Mouse (Mus musculus) liver, embryonic 13.5 days (tissue): ENCODE results near the gene Sergef. TPM values are rescaled to one million over a fixed set of nuclear protein-coding genes. Genes with fewer than 3 reads are reported as not detected.

Experiments
- ATAC-seq: fragments of 200-750 bp; cut with Nextera tagmentation; 2 replicates; pipeline ENCODE4 v1.8.0; 2017; ENCODE audit warnings: low read depth, mild to moderate bottlenecking, moderate number of reproducible peaks, moderate library complexity
- DNase-seq: peaks from one replicate; pipeline ENCODE4 v3.0.0; 2022
- H3K27ac ChIP-seq: fragments of 300-500 bp; sonication (generic); 2 replicates; pipeline ENCODE4 v1.5.1; 2015; ENCODE audit warnings: moderate library complexity, mild to moderate bottlenecking, inconsistent platforms
- H3K27me3 ChIP-seq: fragments of 300-500 bp; sonication (generic); 2 replicates; pipeline ENCODE4 v1.6.1; 2015; ENCODE audit warnings: mild to moderate bottlenecking, inconsistent platforms
- H3K36me3 ChIP-seq: fragments of 300-500 bp; sonication (generic); 2 replicates; pipeline ENCODE4 v1.6.1; 2015; ENCODE audit warnings: mild to moderate bottlenecking, inconsistent platforms
- H3K4me1 ChIP-seq: fragments of 300-500 bp; sonication (generic); replicated peaks from 2 replicates; pipeline ENCODE4 v1.6.1; 2015; ENCODE audit warnings: inconsistent platforms
- H3K4me2 ChIP-seq: fragments of 300-500 bp; sonication (generic); 2 replicates; pipeline ENCODE4 v1.6.1; 2015; ENCODE audit warnings: inconsistent platforms, mild to moderate bottlenecking, moderate library complexity
- H3K4me3 ChIP-seq: fragments of 300-500 bp; sonication (generic); replicated peaks from 2 replicates; pipeline ENCODE4 v1.5.1; 2015; ENCODE audit warnings: mild to moderate bottlenecking, inconsistent platforms
- H3K9ac ChIP-seq: fragments of 300-500 bp; sonication (generic); 2 replicates; pipeline ENCODE4 v1.6.1; 2015; ENCODE audit warnings: mild to moderate bottlenecking, inconsistent platforms
- H3K9me3 ChIP-seq: fragments of 300-500 bp; sonication (generic); replicated peaks from 2 replicates; pipeline ENCODE4 v1.6.1; 2016; ENCODE audit warnings: inconsistent platforms
- WGBS: fragments of 180-500 bp; shearing (Covaris S2); methylation state at CpG from one replicate; pipeline ENCODE4 v1.1.7; 2015; ENCODE audit not compliant: insufficient replicate concordance; 5-methylcytosine and 5-hydroxymethylcytosine counted together
- polyA plus RNA-seq: library from polyadenylated mRNA; unstranded; fragments of >200 nt; fragmentation: Nextera tagmentation; extraction: Ambion mirVana; gene quantifications from 2 replicates; pipeline ENCODE4 v1.2.1, GENCODE M21; 2015

Sergef gene
- polyA plus RNA-seq, 1 experiment from 2014 or later, result 7.5 TPM

DNA sequence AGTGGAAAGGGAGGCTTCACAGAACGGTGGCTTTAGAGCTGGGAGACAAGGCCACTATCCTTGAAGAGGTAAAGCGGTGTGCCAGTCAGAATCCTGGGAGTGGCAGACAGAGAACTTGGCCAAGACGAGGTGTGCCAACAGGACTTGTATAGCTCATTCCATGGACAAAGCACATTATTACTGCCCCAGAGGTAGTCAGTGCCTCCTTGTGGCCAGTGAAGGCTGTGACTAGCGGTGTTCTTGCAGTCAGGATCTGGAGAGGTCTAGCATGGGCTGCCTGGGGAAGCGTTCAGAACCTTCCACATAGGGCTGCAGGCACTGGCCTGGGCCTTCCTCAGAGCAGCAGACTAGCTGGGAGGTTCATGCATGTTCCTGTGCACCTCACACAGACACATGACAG, 203.8 kb downstream of the Sergef start:
- WGBS, result 64% methylated on average over 5 of the region's 5 CpGs
- Histone ChIP-seq H3K9me3 (no peaks in the 10 kb centered on the region), H3K4me1 (no peaks in the 10 kb centered on the region), H3K27ac (no peak overlapping the region), H3K4me3 (no peak overlapping the region), H3K4me2 (no peak overlapping the region), H3K27me3 (no peaks in the 10 kb centered on the region), H3K36me3 (no peaks in the 10 kb centered on the region), H3K9ac (no peak overlapping the region)
- DNase-seq (no peak), ATAC-seq (no peak)

DNA sequence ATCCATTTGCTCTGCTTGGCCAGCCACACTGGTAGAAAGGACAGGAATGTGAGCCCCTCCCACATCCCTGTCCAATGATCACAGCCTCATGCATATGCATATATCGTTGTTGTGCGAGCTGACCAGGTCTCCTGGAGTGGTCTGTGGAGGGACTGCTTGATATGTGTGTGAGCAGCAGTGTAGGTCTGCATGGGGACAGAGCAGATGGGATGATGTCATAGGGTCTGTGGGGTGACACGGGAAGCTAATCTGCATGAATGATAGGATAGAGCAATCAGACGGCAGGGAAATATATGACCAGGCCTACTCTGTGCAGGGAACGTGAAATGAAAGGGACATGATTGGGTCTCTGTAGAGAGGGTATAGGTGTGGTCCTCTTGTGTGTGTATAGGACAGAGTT, 205.7 kb downstream of the Sergef start:
- no peak overlapping the region for H3K4me3 ChIP-seq
- H3K4me2 ChIP-seq, result no peak overlapping the region
- H3K36me3 ChIP-seq, result no peaks in the 10 kb centered on the region
- ATAC-seq (no peak), DNase-seq (no peak)
- 58% methylated on average over 5 of the region's 5 CpGs for WGBS
- H3K9ac ChIP-seq, result no peak overlapping the region
- no peaks in the 10 kb centered on the region for H3K9me3 ChIP-seq
- H3K27ac ChIP-seq, result no peak overlapping the region
- H3K4me1 ChIP-seq, result no peaks in the 10 kb centered on the region
- H3K27me3 ChIP-seq, result no peaks in the 10 kb centered on the region

DNA sequence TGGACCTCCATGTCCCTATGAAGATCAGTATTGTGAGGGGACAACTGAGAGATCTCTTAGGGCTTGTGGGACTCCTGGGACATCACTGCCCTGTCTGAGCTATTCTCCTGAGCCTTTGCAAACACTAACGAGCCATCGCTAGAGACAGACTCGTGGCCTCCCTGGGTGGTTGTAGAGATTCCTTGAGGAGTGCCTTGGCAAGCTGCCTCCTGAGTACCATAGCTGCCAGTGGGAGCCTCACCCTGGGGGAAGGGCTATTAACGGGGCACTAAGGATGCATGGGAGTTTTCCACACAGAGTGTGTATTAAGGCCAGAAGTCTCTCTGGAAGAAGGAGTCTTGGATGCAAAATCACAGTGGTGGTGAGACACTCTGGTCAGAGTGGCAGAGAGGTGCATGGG, 214.6 kb downstream of the Sergef start:
- DNase-seq (no peak), ATAC-seq (no peak)
- Histone ChIP-seq H3K4me3 (no peak overlapping the region), H3K4me1 (no peaks in the 10 kb centered on the region), H3K27me3 (no peaks in the 10 kb centered on the region), H3K36me3 (no peaks in the 10 kb centered on the region), H3K4me2 (no peak overlapping the region), H3K9ac (no peak overlapping the region), H3K9me3 (no peaks in the 10 kb centered on the region), H3K27ac (no peak overlapping the region)
- 63% methylated on average over 4 of the region's 4 CpGs for WGBS

DNA sequence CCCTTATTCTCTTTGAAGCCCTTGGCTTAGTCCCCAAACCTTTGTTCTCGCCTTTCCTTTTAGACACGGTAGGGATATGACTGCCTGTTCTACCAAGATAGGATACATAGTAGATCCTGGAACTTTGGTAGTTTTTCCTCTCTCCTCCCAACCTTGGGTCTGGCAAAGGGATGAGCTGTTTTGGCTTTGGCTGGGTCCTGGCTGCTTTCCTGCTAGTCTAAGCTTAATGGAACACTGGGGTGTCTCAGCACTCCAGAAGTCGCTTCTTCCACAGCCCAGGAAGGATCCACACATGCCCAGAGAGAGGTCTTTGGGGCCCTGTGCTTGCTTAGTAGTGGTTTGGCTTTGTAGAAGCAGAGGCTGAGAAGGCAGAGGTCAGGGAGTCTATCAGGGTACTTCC, 215.7 kb downstream of the Sergef start:
- no peak for ATAC-seq
- Histone ChIP-seq H3K9me3 (no peaks in the 10 kb centered on the region), H3K4me1 (no peaks in the 10 kb centered on the region), H3K27me3 (no peaks in the 10 kb centered on the region), H3K36me3 (no peaks in the 10 kb centered on the region), H3K4me3 (no peak overlapping the region), H3K9ac (no peak overlapping the region), H3K27ac (no peak overlapping the region), H3K4me2 (no peak overlapping the region)
- WGBS, result 49% methylated on average over 3 of the region's 3 CpGs
- no peak for DNase-seq

GRCm38 (mm10) chr7:46422764-46423412, 216.7 kb downstream of the Sergef start:
- Histone ChIP-seq H3K9ac (no peak overlapping the region), H3K4me2 (no peak overlapping the region), H3K36me3 (no peaks in the 10 kb centered on the region), H3K27me3 (no peaks in the 10 kb centered on the region), H3K27ac (no peak overlapping the region), H3K4me3 (no peak overlapping the region), H3K4me1 (no peaks in the 10 kb centered on the region), H3K9me3 (no peaks in the 10 kb centered on the region)
- ATAC-seq, result no peak
- WGBS, result 54% methylated on average over 18 of the region's 18 CpGs
- DNase-seq, result peak; percentile 11

DNA sequence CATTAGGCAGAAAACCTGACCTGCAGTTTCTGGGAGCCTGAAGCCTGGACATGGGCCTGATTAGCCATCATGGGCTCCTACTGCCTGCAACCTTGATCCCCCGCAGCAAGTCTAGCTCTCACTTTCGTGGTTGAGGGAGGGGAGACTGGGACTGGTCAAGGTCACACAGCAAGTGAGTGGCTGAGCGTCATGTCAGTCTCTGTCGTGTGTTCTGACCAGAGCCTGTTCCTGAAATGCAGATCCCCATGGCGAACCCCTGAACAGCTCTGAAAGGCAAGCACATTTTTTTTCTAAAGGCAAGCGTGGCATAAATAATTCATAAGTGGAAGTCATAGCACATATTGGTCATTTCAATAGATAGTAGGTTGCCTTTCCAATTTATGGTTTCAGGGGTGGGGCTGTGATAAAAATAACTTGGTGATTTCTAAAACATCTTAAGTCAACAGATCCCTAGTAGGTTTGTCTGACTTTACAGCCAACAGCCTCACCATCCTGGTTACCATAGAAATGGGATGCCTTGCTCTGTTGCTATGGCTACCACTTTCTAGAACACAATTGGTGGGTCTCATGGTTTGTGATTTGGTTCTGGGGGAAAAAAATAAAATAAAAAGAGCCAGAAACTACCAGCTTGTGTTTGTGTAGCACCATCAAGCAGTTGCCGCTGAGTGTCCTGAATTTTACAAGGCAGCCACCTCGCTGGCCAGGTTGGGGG, 217.4 kb downstream of the Sergef start:
- Histone ChIP-seq H3K4me1 (no peaks in the 10 kb centered on the region), H3K27ac (no peak overlapping the region), H3K9me3 (no peaks in the 10 kb centered on the region), H3K4me3 (no peak overlapping the region), H3K9ac (no peak overlapping the region), H3K27me3 (no peaks in the 10 kb centered on the region), H3K36me3 (no peaks in the 10 kb centered on the region), H3K4me2 (no peak overlapping the region)
- WGBS, result 60% methylated on average over 8 of the region's 8 CpGs
- no peak for ATAC-seq
- DNase-seq, result no peak

DNA sequence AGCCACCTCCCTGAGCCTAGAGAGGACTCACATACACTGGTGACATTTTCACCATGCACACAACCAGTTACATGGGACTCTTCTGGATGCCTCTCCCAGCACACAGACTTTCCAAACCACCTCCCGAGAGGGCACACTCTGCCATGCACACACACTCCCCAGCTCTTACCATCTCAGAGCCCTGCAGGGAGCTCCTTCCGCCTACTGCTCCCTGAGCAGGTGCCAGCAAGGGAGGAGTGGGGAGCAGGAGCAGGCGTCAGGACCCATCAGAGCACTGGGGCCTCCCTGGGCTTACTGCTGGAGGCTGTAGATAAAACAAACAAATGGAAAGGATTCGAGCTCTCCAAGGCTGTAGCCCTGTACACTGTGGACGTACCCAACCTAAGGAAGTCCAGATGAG, 218.1 kb downstream of the Sergef start:
- Histone ChIP-seq H3K36me3 (no peaks in the 10 kb centered on the region), H3K4me2 (no peak overlapping the region), H3K4me3 (no peak overlapping the region), H3K9me3 (no peaks in the 10 kb centered on the region), H3K27ac (no peak overlapping the region), H3K9ac (no peak overlapping the region), H3K27me3 (no peaks in the 10 kb centered on the region), H3K4me1 (no peaks in the 10 kb centered on the region)
- ATAC-seq, result no peak
- no peak for DNase-seq
- WGBS, result 38% methylated on average over 5 of the region's 5 CpGs

DNA sequence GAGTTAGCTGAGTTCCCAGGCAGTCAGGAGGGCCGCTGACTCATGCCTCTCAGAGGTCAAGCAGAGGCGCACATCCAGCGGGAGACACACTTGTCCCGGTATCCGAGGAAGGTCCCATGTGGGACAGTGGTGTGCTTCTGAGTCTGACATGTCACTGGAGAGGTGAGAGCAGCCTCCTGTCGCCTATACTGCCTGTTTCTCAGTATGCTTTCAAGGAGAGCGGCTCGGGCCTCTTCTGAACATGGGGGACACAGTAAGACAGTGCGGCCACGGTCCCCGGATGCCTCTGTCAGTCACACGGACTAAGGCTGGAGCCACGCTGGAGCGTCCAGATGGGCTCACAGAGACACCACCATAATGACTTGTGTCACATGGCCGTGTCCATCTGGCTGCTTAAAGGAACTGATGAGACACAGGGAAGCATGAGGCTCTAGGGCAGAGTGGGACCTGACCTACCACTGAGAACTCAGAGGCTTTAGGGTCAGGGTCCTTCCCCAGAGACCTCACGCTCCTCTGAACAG, 221.4 kb downstream of the Sergef start:
- Histone ChIP-seq H3K36me3 (no peaks in the 10 kb centered on the region), H3K27ac (no peak overlapping the region), H3K4me1 (no peaks in the 10 kb centered on the region), H3K9ac (no peak overlapping the region), H3K4me3 (no peak overlapping the region), H3K9me3 (no peaks in the 10 kb centered on the region), H3K4me2 (no peak overlapping the region), H3K27me3 (no peaks in the 10 kb centered on the region)
- 67% methylated on average over 16 of the region's 16 CpGs for WGBS
- DNase-seq, result no peak
- no peak for ATAC-seq

GRCm38 (mm10) chr7:46417467-46417866, 222.1 kb downstream of the Sergef start:
- H3K4me2 ChIP-seq, result no peak overlapping the region
- H3K9ac ChIP-seq, result no peak overlapping the region
- no peaks in the 10 kb centered on the region for H3K27me3 ChIP-seq
- H3K27ac ChIP-seq, result no peak overlapping the region
- H3K9me3 ChIP-seq, result no peaks in the 10 kb centered on the region
- no peaks in the 10 kb centered on the region for H3K36me3 ChIP-seq
- DNase-seq (no peak), ATAC-seq (no peak)
- 55% methylated on average over 7 of the region's 7 CpGs for WGBS
- H3K4me1 ChIP-seq, result no peaks in the 10 kb centered on the region
- H3K4me3 ChIP-seq, result no peak overlapping the region

GRCm38 (mm10) chr7:46415818-46416425, 223.7 kb downstream of the Sergef start:
- Histone ChIP-seq H3K36me3 (no peaks in the 10 kb centered on the region), H3K9me3 (no peaks in the 10 kb centered on the region), H3K4me3 (no peak overlapping the region), H3K4me2 (no peak overlapping the region), H3K27ac (no peak overlapping the region), H3K4me1 (no peaks in the 10 kb centered on the region), H3K9ac (no peak overlapping the region), H3K27me3 (no peaks in the 10 kb centered on the region)
- no peak for DNase-seq
- no peak for ATAC-seq
- WGBS, result 60% methylated on average over 14 of the region's 14 CpGs

- Histone ChIP-seq H3K27ac (no peak overlapping the region), H3K4me1 (no peaks in the 10 kb centered on the region), H3K27me3 (no peaks in the 10 kb centered on the region), H3K4me3 (no peak overlapping the region), H3K36me3 (no peaks in the 10 kb centered on the region), H3K9ac (no peak overlapping the region), H3K9me3 (no peaks in the 10 kb centered on the region), H3K4me2 (no peak overlapping the region)
- DNase-seq (no peak), ATAC-seq (no peak)
- WGBS, result 50% methylated on average over 6 of the region's 6 CpGs
Observed at GRCm38 (mm10) chr7:46413959-46414725, 225.5 kb downstream of the Sergef start.
